Mouse (Mus musculus): ENCODE results near the gene Epb41l3.

DNA sequence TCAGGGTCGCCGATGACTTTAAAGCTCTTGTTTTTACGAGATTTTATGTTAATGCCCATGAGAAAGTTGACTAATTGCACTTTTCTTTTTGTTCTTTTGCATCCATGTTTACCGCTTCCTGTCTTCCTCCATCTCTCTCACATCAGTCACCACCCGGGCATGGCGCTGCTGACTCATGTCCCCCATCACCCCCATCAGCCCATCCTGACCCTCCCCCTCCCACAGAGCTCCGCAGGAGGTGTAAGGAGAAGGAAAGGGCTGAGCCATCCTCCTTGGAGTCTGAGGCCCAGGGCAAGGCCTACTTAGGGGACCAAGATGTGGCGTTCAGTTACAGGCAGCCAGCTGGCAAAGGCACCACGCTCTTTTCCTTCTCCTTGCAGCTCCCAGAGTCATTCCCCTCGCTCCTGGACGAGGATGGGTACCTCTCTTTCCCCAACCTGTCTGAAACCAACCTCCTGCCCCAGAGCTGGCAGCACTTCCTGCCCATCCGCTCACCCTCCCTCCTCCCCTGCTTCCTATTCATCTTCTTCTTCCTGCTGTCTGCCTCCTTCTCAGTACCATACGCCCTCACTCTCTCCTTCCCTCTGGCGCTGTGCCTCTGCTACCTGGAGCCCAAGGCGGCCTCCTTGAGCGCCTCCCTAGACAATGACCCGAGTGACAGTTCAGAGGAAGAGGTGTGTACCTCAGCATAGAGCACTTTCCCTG, 190.4 kb downstream of the Epb41l3 start:
- no peak for TF ChIP-seq MYOG (IDR thresholded peaks at IDR 0.05; ENCODE audit: control insufficient read depth, extremely low read depth, insufficient read length)
- no peak for TF ChIP-seq CTCF (IDR thresholded peaks at IDR 0.05; ENCODE audit: control insufficient read depth, insufficient read depth, insufficient read length)
- no peak for TF ChIP-seq USF1 (IDR thresholded peaks at IDR 0.05; ENCODE audit: low read depth)
- no peak for TF ChIP-seq MYOD1 (IDR thresholded peaks at IDR 0.05; ENCODE audit: control insufficient read depth, insufficient read length, low read depth)
- TF ChIP-seq MAX (IDR thresholded peaks at IDR 0.05), result no peak
- no peak for TF ChIP-seq CEBPB (IDR thresholded peaks at IDR 0.05; ENCODE audit: low read depth)
- TF ChIP-seq FOSL1 (IDR thresholded peaks at IDR 0.05; ENCODE audit: insufficient read depth, low read length, poor library complexity, severe bottlenecking), result no peak

All from C2C12 (cell line).